Mouse (Mus musculus) ES-E14 (cell line): Measurements from ENCODE around the gene Cacna2d2.

Experiments used
- CHD2 ChIP-seq: IDR thresholded peaks from 2 replicates; pipeline ENCODE4 v1.6.1; 2014; ENCODE audit warnings: mild to moderate bottlenecking, low read depth, low read length, inconsistent platforms
- HCFC1 ChIP-seq: IDR thresholded peaks from 2 replicates; pipeline ENCODE4 v1.6.1; 2012; ENCODE audit warnings: low read length, inconsistent platforms, borderline replicate concordance; ENCODE audit not compliant: insufficient read depth
- MAFK ChIP-seq: IDR thresholded peaks from 2 replicates; pipeline ENCODE4 v1.6.1; 2014; ENCODE audit warnings: mild to moderate bottlenecking, low read depth, low read length, inconsistent platforms; ENCODE audit not compliant: insufficient read depth
- ZC3H11A ChIP-seq: IDR thresholded peaks from 2 replicates; pipeline ENCODE4 v1.6.1; 2012; ENCODE audit warnings: low read depth, mild to moderate bottlenecking, inconsistent platforms, low read length, borderline replicate concordance

- no peak for TF ChIP-seq ZC3H11A
- no peak for TF ChIP-seq MAFK
- TF ChIP-seq HCFC1: no peak
- no peak for TF ChIP-seq CHD2
These were observed 144.8 kb downstream of the Cacna2d2 start for GRCm38 (mm10) chr9:107544196-107544700.
